Mouse (Mus musculus) limb, embryonic 12.5 days (tissue): ENCODE measurements at regions not wholly inside any gene's neighbourhood (a gene's known extent, or its start where the extent isn't known, plus 50 kb on each side); places are given as distances from the start of the nearest gene placed in this dataset.

Experiments
- ATAC-seq: fragments of 200-750 bp; cut with Nextera tagmentation; 2 replicates; pipeline ENCODE4 v1.8.0; 2017; ENCODE audit warnings: low read depth, moderate TSS enrichment; ENCODE audit not compliant: insufficient number of reproducible peaks, insufficient read depth, low FRiP score, low TSS enrichment
- H3K27ac ChIP-seq: fragments of 300-500 bp; sonication (generic); 2 replicates; pipeline ENCODE4 v1.5.1; 2016; ENCODE audit warnings: mild to moderate bottlenecking, moderate library complexity
- H3K27me3 ChIP-seq: fragments of 300-500 bp; sonication (generic); 2 replicates; pipeline ENCODE4 v1.6.1; 2016; ENCODE audit warnings: mild to moderate bottlenecking, moderate library complexity
- H3K36me3 ChIP-seq: fragments of 300-500 bp; sonication (generic); 2 replicates; pipeline ENCODE4 v1.6.1; 2016; ENCODE audit warnings: mild to moderate bottlenecking, moderate library complexity
- H3K4me1 ChIP-seq: fragments of 300-500 bp; sonication (generic); replicated peaks from 2 replicates; pipeline ENCODE4 v1.6.1; 2016
- H3K4me2 ChIP-seq: fragments of 300-500 bp; sonication (generic); 2 replicates; pipeline ENCODE4 v1.6.1; 2016; ENCODE audit warnings: mild to moderate bottlenecking, moderate library complexity
- H3K4me3 ChIP-seq: fragments of 300-500 bp; sonication (generic); replicated peaks from 2 replicates; pipeline ENCODE4 v1.5.1; 2016; ENCODE audit warnings: mild to moderate bottlenecking
- H3K9ac ChIP-seq: fragments of 300-500 bp; sonication (generic); replicated peaks from 2 replicates; pipeline ENCODE4 v1.6.1; 2016; ENCODE audit warnings: mild to moderate bottlenecking, moderate library complexity
- H3K9me3 ChIP-seq: fragments of 300-500 bp; sonication (generic); 2 replicates; pipeline ENCODE4 v1.6.1; 2016; ENCODE audit warnings: mild to moderate bottlenecking, moderate library complexity
- WGBS: fragments of 180-500 bp; shearing (Covaris S2); methylation state at CpG from one replicate; pipeline ENCODE4 v1.1.7; 2016; 5-methylcytosine and 5-hydroxymethylcytosine counted together

DNA sequence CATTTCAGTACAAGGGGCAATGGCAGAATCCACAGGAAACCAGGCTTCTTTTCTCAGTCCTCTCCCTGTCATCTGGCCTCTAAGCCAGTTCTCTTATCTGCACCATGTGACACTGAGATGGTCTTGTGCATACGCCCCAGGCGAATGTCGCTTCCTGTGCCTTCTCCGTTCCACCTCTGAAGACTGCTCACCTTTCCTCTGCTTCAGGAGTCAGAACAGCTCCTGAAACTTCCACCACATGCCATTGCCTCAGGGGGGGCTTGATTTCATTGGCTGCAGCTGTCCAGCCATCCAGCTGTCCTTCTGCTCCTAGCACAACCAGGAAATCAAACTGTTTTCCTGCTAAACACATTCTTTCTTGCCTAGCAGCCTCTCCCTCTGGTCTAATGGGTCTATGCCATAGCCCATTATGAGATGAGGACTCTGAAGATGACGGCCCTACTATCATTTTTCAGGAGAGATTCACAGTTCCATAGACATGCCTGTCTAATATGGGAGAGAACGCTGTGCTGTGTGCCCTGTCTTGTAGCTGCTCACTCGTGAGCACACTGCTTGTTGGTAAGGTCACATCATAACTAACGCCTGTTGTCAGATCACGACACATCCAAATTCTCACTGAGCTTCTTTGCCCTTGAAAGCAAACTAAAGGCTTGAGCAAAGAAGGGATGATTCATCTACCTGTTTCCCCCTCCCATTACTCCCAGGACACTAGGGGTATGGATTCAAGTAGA lies 129.9 kb upstream of the Fmo9 start:
- 75% methylated on average over 9 of the region's 9 CpGs for WGBS
- ATAC-seq: no peak
- Histone ChIP-seq H3K9me3 (no peaks in the 10 kb centered on the region), H3K4me1 (0 out of 2 replicates have a peak, but pooled peaks cover 3% of the 10 kb centered on the region), H3K36me3 (no peaks in the 10 kb centered on the region), H3K9ac (no peak overlapping the region), H3K4me2 (no peak overlapping the region), H3K27me3 (no peaks in the 10 kb centered on the region), H3K4me3 (no peak overlapping the region), H3K27ac (no peak overlapping the region)

DNA sequence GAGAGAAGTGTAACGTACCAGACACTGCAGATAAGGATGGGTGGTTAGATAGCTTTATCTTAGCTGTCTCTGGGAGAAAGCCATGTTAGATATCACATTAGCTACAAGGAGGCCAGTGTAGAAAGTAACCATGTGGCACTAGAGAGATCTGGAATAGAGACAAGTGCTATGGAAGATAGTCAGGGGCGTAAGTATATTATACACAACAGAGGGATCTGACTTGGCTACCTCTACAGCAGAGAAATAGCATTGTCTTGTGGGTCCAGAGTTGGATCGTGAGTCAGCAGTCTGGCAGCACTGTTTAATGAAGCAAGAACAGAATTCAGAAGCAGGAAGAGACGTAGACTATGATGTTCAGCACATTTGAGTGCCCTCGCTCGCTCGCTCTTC lies 130.4 kb upstream of the Fmo9 start:
- Histone ChIP-seq H3K4me3 (no peak overlapping the region), H3K27me3 (no peaks in the 10 kb centered on the region), H3K9me3 (no peaks in the 10 kb centered on the region), H3K27ac (no peak overlapping the region), H3K36me3 (no peaks in the 10 kb centered on the region), H3K4me1 (0 out of 2 replicates have a peak, but pooled peaks cover 3% of the 10 kb centered on the region), H3K4me2 (no peak overlapping the region), H3K9ac (no peak overlapping the region)
- no peak for ATAC-seq
- WGBS: 89% methylated on average over 7 of the region's 7 CpGs

DNA sequence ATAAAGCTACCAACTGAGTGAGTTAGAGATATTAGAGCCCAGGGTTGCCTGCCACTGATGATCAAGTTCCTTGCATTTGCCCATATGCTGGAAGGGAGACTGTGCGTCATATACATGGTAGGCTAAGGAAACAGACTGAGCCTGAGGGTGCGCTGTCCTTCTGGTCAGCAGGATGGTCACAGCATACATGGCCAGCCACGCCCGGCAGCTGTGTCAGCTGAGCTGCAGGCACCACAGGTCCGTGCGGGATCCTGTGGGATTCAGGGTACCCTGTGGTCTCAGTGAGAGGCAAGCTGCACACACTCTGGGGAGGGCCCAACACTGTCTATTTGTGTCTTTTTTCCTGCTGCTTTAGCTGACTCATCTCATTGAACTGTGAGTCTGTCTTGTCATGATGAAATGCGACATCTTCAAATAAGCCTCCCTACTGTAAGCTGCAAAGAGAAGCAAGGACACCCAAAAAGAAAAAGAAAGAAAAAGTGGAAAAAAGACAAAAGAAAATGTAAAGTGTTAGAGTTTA lies 131.3 kb upstream of the Fmo9 start:
- Histone ChIP-seq H3K4me3 (no peak overlapping the region), H3K27me3 (no peaks in the 10 kb centered on the region), H3K27ac (no peak overlapping the region), H3K9me3 (no peaks in the 10 kb centered on the region), H3K4me2 (no peak overlapping the region), H3K9ac (no peak overlapping the region), H3K36me3 (no peaks in the 10 kb centered on the region), H3K4me1 (0 out of 2 replicates have a peak, but pooled peaks cover 3% of the 10 kb centered on the region)
- 87% methylated on average over 7 of the region's 7 CpGs for WGBS
- ATAC-seq: no peak; the same call in 1 of the 2 replicates

DNA sequence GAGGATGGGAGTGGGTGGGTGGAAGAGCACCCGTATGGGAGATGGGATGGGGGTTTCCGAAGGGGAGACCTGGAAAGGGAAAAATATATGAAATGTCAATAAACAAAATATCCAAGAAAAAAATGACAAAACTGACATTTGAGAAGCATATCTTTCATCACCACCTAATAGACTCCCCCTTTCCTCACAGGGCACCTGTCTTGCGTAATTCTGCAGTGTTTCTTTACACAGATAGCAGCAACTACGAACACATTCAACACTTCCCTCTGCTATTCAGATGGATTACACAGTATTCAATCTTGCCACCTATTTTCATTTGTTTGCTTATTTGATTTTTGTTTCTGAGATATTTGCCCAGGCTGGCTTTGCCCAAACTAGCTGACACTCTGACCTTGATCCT lies 136.3 kb upstream of the Fmo9 start:
- no peak overlapping the region for H3K4me3 ChIP-seq
- H3K36me3 ChIP-seq: no peaks in the 10 kb centered on the region
- H3K27me3 ChIP-seq: no peaks in the 10 kb centered on the region
- H3K27ac ChIP-seq: no peak overlapping the region
- WGBS: 91% methylated on average over 4 of the region's 4 CpGs
- no peak for ATAC-seq
- H3K9ac ChIP-seq: no peak overlapping the region
- H3K9me3 ChIP-seq: peaks cover 6% of the 10 kb centered on the region; the same call in 1 of the 2 replicates
- no peak overlapping the region for H3K4me2 ChIP-seq
- no peaks in the 10 kb centered on the region for H3K4me1 ChIP-seq

DNA sequence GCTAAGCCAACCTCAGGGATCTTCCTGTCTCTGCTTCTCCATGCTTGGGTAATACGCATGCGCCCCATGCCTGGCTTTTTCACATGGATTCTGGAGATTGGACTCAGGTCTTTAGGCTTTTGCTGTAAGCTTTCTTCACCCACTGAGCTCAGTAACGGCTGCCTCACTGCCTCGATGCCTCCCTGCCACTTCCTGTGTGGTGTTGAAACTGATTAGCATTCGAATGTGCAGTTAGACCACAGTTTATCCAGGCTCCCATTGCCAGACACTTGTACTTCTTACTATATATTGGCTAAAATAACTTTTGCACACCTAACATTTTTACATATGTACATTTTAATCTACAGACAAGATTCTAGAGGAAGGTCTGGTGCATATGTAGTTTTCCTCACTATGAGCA lies 137.0 kb upstream of the Fmo9 start:
- H3K9ac ChIP-seq: no peak overlapping the region
- H3K27ac ChIP-seq: no peak overlapping the region
- H3K36me3 ChIP-seq: no peaks in the 10 kb centered on the region
- 80% methylated on average over 5 of the region's 5 CpGs for WGBS
- H3K4me3 ChIP-seq: no peak overlapping the region
- H3K9me3 ChIP-seq: peaks cover 6% of the 10 kb centered on the region; the same call in 1 of the 2 replicates
- H3K4me1 ChIP-seq: no peaks in the 10 kb centered on the region
- no peaks in the 10 kb centered on the region for H3K27me3 ChIP-seq
- H3K4me2 ChIP-seq: no peak overlapping the region
- ATAC-seq: no peak

DNA sequence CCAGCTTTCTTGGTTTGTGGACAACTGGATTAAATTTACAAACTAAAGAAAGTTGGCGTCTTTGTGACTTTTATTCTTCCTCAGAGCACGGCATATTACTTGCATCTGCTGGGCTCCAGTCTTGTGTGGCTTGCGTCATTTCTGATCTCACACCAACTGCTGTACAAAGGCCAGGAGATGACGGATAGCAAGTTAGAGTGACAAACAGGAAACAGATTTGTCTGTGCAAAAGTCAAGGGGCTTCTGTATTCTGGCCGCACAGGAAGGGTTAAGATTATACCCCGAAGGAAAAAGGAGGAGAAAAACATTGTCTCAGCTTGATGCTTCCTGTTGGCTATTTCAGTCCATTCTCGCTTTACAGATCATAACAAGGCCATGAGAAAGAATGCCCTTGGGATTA lies 137.8 kb upstream of the Fmo9 start:
- H3K4me3 ChIP-seq: no peak overlapping the region
- ATAC-seq: no peak
- no peaks in the 10 kb centered on the region for H3K4me1 ChIP-seq
- H3K9me3 ChIP-seq: peaks cover 6% of the 10 kb centered on the region; the same call in 1 of the 2 replicates
- H3K27ac ChIP-seq: no peak overlapping the region
- no peak overlapping the region for H3K9ac ChIP-seq
- no peaks in the 10 kb centered on the region for H3K27me3 ChIP-seq
- no peak overlapping the region for H3K4me2 ChIP-seq
- WGBS: 58% methylated on average over 7 of the region's 7 CpGs
- H3K36me3 ChIP-seq: no peaks in the 10 kb centered on the region

DNA sequence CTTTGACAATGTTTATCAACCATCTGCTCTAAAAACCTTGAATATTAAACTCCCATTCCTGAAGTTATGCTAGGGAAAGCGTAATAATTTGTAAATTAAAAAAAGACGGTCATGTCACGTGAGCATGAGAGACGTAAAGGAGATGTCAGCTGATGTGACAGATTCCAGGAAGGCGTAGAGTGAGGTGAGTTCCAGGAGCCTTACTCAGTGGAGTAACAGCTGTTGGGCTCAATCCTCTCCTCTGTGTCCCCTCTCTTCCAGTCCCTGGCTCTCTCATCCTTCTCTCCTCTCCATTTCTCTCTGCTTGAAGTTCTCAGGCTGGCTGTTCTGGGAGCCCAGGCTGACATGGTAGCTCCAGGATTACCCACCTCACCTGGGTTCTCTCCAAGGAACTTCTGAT lies 138.4 kb upstream of the Fmo9 start:
- no peak overlapping the region for H3K9ac ChIP-seq

DNA sequence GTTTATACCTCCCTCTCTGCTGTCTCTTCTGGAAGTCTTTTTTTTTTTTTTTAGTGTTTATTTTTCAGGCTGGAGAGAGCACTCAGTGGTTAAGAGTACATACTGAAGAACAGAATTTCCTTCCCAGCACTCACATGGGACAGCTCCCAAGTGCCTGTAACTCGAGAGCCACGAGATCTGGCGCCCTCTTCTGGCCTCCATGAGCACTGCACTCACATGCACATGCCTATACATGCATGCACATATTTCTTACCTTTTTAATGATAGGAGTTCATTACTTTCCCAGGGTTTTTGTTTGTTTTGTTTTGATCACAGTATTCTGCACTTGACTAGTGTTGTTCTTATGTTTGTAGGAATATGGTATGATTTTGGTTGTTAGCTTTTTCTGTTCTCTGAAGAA lies 139.5 kb upstream of the Fmo9 start:
- H3K27ac ChIP-seq: no peak overlapping the region

More for the DNA sequence above, 138.4 kb upstream of the Fmo9 start:
- H3K4me1 ChIP-seq: no peaks in the 10 kb centered on the region
- H3K36me3 ChIP-seq: no peaks in the 10 kb centered on the region
- H3K9me3 ChIP-seq: peaks cover 6% of the 10 kb centered on the region; the same call in 1 of the 2 replicates
- 87% methylated on average over 5 of the region's 5 CpGs for WGBS
- H3K27ac ChIP-seq: no peak overlapping the region
- no peaks in the 10 kb centered on the region for H3K27me3 ChIP-seq
- no peak overlapping the region for H3K4me2 ChIP-seq
- H3K4me3 ChIP-seq: no peak overlapping the region
- ATAC-seq: no peak

DNA sequence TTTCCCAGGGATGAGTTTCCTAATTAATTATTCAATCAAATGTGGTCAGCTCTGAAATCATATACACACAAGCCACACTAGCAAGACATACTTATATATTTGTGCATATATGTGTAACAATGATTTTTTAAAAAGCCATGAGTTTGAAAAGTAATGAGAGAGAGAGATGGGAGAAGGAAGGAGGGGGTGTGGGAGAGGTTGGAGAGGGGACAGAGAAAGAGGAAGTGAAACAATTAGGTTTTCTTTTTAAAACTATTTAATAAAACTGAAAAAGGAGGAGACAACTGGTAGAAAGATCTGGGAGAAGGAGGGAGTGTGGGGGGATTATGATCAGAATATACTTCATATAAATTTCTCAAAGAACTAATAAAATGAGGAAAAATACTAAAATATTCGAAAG lies 155.7 kb upstream of the Fmo9 start:
- Histone ChIP-seq H3K36me3 (no peaks in the 10 kb centered on the region), H3K9me3 (no peaks in the 10 kb centered on the region), H3K4me1 (0 out of 2 replicates have a peak, but pooled peaks cover 6% of the 10 kb centered on the region), H3K4me2 (no peak overlapping the region), H3K27ac (no peak overlapping the region), H3K27me3 (no peaks in the 10 kb centered on the region; the same call in 1 of the 2 replicates), H3K9ac (no peak overlapping the region), H3K4me3 (no peak overlapping the region)
- ATAC-seq: no peak
- WGBS: 49% methylated on average over 1 of the region's 1 CpGs

More for the DNA sequence above, 139.5 kb upstream of the Fmo9 start:
- 0 out of 2 replicates have a peak, but pooled peaks cover 3% of the 10 kb centered on the region for H3K4me1 ChIP-seq
- H3K9ac ChIP-seq: no peak overlapping the region
- H3K4me2 ChIP-seq: no peak overlapping the region
- no peaks in the 10 kb centered on the region for H3K36me3 ChIP-seq
- no peaks in the 10 kb centered on the region for H3K27me3 ChIP-seq
- H3K9me3 ChIP-seq: peaks cover 6% of the 10 kb centered on the region; the same call in 1 of the 2 replicates
- ATAC-seq: no peak
- WGBS: 51% methylated on average over 3 of the region's 3 CpGs
- no peak overlapping the region for H3K4me3 ChIP-seq

DNA sequence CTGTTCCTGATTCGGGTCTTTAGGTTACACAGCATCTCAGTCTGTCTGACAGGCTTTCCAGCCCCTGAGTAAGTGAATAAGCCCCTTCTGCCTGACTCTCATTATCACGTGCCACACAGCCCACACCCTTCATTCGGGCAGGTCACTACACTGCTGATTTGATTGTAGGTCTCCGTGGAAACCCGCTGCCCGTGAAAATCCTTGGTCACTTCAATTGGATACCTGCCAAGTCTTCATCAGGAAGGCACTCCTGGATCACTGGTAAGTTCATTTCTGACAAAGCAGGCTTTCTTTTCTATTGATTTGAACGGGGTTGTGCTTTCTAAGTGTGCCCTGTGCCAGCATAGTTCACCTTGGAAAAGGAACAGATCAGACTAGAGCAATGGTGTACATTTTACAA lies 158.2 kb upstream of the Fmo9 start:
- H3K9ac ChIP-seq: no peak overlapping the region
- no peaks in the 10 kb centered on the region for H3K9me3 ChIP-seq
- H3K4me3 ChIP-seq: no peak overlapping the region
- 42% methylated on average over 7 of the region's 7 CpGs for WGBS
- H3K27me3 ChIP-seq: no peaks in the 10 kb centered on the region
- H3K36me3 ChIP-seq: no peaks in the 10 kb centered on the region
- no peak; the same call in 1 of the 2 replicates for ATAC-seq
- no peak overlapping the region for H3K4me2 ChIP-seq
- H3K27ac ChIP-seq: no peak overlapping the region
- peaks cover 12% of the 10 kb centered on the region for H3K4me1 ChIP-seq

DNA sequence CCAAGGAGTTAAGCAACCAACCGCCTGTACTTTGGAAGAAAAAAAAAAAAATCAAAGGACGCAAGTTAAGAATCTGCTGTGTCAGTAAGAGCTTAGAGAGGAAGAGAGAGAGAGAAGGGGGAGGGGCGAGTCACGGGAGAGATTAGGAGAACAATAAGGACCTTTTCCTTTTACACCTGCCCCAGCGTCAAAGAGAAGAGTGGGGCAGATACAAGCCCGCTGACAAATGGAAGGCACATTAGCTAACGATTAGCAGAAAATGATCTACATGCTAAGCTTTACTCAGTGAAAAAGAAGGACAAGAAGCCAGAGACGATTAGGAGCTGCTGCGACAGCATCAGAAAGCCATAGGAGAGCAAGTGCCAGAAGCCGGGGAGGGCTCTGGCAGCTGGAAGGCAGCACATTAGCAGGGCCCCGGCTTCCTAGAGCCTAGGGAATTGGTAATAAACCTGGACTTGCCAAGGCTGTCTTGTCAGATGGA lies 157.8 kb upstream of the Fam78b start:
- peak overlapping the region; percentile 43 for H3K4me2 ChIP-seq
- H3K9me3 ChIP-seq: no peaks in the 10 kb centered on the region
- no peaks in the 10 kb centered on the region for H3K36me3 ChIP-seq
- no peak overlapping the region; the same call in 1 of the 2 replicates for H3K4me3 ChIP-seq
- WGBS: 6% methylated on average over 11 of the region's 11 CpGs
- no peak overlapping the region for H3K9ac ChIP-seq
- peaks cover 12% of the 10 kb centered on the region for H3K4me1 ChIP-seq
- H3K27ac ChIP-seq: no peak overlapping the region
- no peak for ATAC-seq
- H3K27me3 ChIP-seq: no peaks in the 10 kb centered on the region
